Mouse (Mus musculus) lung, adult 2 months (tissue): ENCODE results near the gene Gm21954. TPM values are rescaled to one million over a fixed set of nuclear protein-coding genes. Genes with fewer than 3 reads are reported as not detected.

Experiments
- DNase-seq: peaks from one replicate; pipeline ENCODE4 v3.0.0; 2022
- H3K4me1 ChIP-seq: fragments of 200-500 bp; 2 replicates; pipeline ENCODE4 v1.6.1; 2011; ENCODE audit warnings: low read length; ENCODE audit not compliant: control insufficient read depth, insufficient read depth
- H3K4me3 ChIP-seq: fragments of 200-500 bp; replicated peaks from 2 replicates; pipeline ENCODE3; 2011; ENCODE audit warnings: low read depth, mild to moderate bottlenecking, control low read depth, low read length; ENCODE audit errors: extremely low read depth
- CTCF ChIP-seq: fragments of 200-500 bp; IDR thresholded peaks from 2 replicates; pipeline ENCODE4 v1.5.1; 2011; ENCODE audit warnings: mild to moderate bottlenecking, low read length, control low read depth; ENCODE audit not compliant: insufficient read depth
- POLR2A ChIP-seq: fragments of 200-500 bp; IDR thresholded peaks from 2 replicates; pipeline ENCODE4 v1.6.1; 2011; ENCODE audit warnings: low read depth, mild to moderate bottlenecking, control low read depth, low read length, borderline replicate concordance; ENCODE audit errors: extremely low read depth
- WGBS: fragments of 180-500 bp; shearing (Covaris S2); methylation state at CpG from one replicate; pipeline ENCODE4 v1.1.7; 2018; 5-methylcytosine and 5-hydroxymethylcytosine counted together
- polyA plus RNA-seq: library from polyadenylated mRNA; depleted of rRNA; stranded (reverse); fragments of >200 nt; gene quantifications from 2 replicates; pipeline ENCODE4 v1.2.3, GENCODE M21; 2012

The Gm21954 gene
- polyA plus RNA-seq, 1 experiment: not detected

GRCm38 (mm10) chr3:55443725-55444124 lies 28.3 kb downstream of the Gm21954 start:
- Histone ChIP-seq H3K4me1 (no peaks in the 10 kb centered on the region), H3K4me3 (no peak overlapping the region)
- no peak for TF ChIP-seq CTCF
- TF ChIP-seq POLR2A: no peak
- DNase-seq: no peak
- WGBS: 79% methylated on average over 2 of the region's 2 CpGs

GRCm38 (mm10) chr3:55443271-55443670 lies 28.7 kb downstream of the Gm21954 start:
- DNase-seq: no peak
- TF ChIP-seq CTCF (no peak), POLR2A (no peak)
- H3K4me1 ChIP-seq: no peaks in the 10 kb centered on the region
- 81% methylated on average over 8 of the region's 8 CpGs for WGBS
- H3K4me3 ChIP-seq: no peak overlapping the region

GRCm38 (mm10) chr3:55442012-55442645 lies 29.9 kb downstream of the Gm21954 start:
- H3K4me1 ChIP-seq: no peaks in the 10 kb centered on the region
- 58% methylated on average over 11 of the region's 11 CpGs for WGBS
- no peak for DNase-seq
- no peak overlapping the region for H3K4me3 ChIP-seq
- no peak for TF ChIP-seq POLR2A
- no peak for TF ChIP-seq CTCF

- Histone ChIP-seq H3K4me1 (no peaks in the 10 kb centered on the region), H3K4me3 (no peak overlapping the region)
- WGBS: 54% methylated on average over 8 of the region's 8 CpGs
- DNase-seq: no peak
- TF ChIP-seq CTCF: no peak
- no peak for TF ChIP-seq POLR2A
Observed at GRCm38 (mm10) chr3:55440342-55440741, 31.7 kb downstream of the Gm21954 start.

- WGBS: 68% methylated on average over 7 of the region's 7 CpGs
- DNase-seq: no peak
- Histone ChIP-seq H3K4me3 (no peak overlapping the region), H3K4me1 (no peaks in the 10 kb centered on the region)
- TF ChIP-seq POLR2A: no peak
- no peak for TF ChIP-seq CTCF
Observed at GRCm38 (mm10) chr3:55438824-55439446, 33.1 kb downstream of the Gm21954 start.

GRCm38 (mm10) chr3:55434276-55434675 lies 37.7 kb downstream of the Gm21954 start:
- DNase-seq: no peak
- 88% methylated on average over 1 of the region's 1 CpGs for WGBS
- H3K4me3 ChIP-seq: no peak overlapping the region
- no peaks in the 10 kb centered on the region for H3K4me1 ChIP-seq
- TF ChIP-seq CTCF (no peak), POLR2A (no peak)

GRCm38 (mm10) chr3:55431223-55431622 lies 40.8 kb downstream of the Gm21954 start:
- no peak for DNase-seq
- 83% methylated on average over 3 of the region's 3 CpGs for WGBS
- Histone ChIP-seq H3K4me1 (no peaks in the 10 kb centered on the region), H3K4me3 (no peak overlapping the region)
- TF ChIP-seq CTCF (no peak), POLR2A (no peak)

GRCm38 (mm10) chr3:55430022-55430549 lies 41.9 kb downstream of the Gm21954 start:
- no peak for DNase-seq
- Histone ChIP-seq H3K4me1 (no peaks in the 10 kb centered on the region), H3K4me3 (no peak overlapping the region)
- TF ChIP-seq CTCF (no peak), POLR2A (no peak)
- WGBS: 84% methylated on average over 2 of the region's 2 CpGs

GRCm38 (mm10) chr3:55423640-55424397 lies 48.2 kb downstream of the Gm21954 start:
- no peaks in the 10 kb centered on the region for H3K4me1 ChIP-seq
- TF ChIP-seq POLR2A: no peak
- no peak for TF ChIP-seq CTCF
- no peak for DNase-seq
- H3K4me3 ChIP-seq: no peak overlapping the region
- WGBS: 39% methylated on average over 11 of the region's 11 CpGs
